Mouse (Mus musculus) thymus, postnatal 10 days (tissue): ENCODE results near the gene Gm8332.
"Not testable (repeated sequence)": the region's sequence is repeated elsewhere in the genome, so short reads cannot be mapped to it uniquely, and the experiment has no call there.

ENCODE experiments used
- DNase-seq, 2 experiments: peaks; one replicate each; pipeline ENCODE4 v3.0.0; 2021; ENCODE audit warnings: low spot score in 2 of 2

Gm8332 gene

DNA sequence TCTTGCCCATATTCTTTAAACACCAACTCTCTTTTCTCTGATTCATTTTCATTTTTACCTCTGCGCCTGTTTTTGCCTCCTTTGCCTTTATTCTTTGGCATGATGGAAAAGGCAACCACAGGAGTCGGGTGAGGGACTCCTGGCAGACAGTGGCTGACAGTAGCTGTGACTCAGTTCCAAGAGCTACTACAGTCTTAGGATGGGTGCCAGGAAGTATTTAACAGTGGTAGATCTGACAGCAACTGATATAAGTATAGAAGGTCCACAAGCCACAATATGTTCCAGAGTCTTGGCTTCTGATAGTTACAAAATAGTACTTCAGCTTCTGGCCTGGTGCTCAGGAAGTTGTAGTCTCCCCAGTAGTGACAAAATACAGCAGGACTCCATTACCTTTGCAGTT is at the start of gene Gm8332:
TSS of gene Gm8332 (minus strand) at position 101 of the 400 bp plus-strand sequence.
- not testable (repeated sequence) for DNase-seq

GRCm38 (mm10) chr12:88297171-88297570 is 47.3 kb upstream of the Gm8332 start:
- not testable (repeated sequence) for DNase-seq

GRCm38 (mm10) chr12:88293082-88293481 is 43.2 kb upstream of the Gm8332 start:
- not testable (repeated sequence) for DNase-seq

DNA sequence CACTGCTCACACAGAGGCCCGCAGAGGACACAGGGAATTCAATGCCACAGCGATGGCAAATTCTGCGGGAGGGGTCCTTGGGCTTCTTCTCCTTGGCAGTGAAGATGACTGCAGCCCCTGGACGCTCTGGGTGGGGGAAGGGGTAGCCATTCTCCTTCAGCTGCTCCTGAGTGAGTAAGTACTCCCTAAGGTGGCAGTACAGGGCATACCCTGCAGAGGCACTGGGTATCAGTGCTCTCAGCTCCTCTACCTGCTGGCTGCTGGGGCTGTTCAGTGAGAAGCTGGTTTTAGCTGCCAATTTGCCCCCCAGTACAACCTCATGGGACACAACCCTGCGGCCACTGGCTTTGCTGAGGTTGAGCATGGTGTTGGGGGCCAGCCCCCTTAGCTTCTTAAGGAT is 35.3 kb upstream of the Gm8332 start:
- not testable (repeated sequence) for DNase-seq

DNA sequence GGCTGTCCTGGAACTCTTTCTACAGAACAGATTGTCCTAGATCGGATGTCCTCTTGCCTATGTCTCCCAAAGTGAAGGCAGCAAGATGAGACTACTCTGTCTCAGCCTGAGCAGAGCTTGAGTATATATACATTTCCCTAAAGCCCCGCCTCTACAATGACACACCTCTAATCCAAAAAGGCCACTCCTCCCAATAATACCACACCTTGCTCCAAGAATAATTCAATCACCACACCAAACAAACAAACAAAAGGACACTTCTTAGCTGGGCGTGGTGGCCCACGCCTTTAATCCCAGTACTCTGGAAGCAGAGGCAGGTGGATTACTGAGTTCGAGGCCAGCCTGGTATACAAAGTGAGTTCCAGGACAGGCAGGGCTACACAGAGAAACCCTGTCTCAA is 24.5 kb upstream of the Gm8332 start, which contains the start of gene Gm5662:
TSS of gene Gm5662 (minus strand) at position 101 of the 400 bp plus-strand sequence.
- DNase-seq = not testable (repeated sequence)

- DNase-seq = no peak
Measured at GRCm38 (mm10) chr12:88257241-88257640, 7.3 kb upstream of the Gm8332 start.

DNA sequence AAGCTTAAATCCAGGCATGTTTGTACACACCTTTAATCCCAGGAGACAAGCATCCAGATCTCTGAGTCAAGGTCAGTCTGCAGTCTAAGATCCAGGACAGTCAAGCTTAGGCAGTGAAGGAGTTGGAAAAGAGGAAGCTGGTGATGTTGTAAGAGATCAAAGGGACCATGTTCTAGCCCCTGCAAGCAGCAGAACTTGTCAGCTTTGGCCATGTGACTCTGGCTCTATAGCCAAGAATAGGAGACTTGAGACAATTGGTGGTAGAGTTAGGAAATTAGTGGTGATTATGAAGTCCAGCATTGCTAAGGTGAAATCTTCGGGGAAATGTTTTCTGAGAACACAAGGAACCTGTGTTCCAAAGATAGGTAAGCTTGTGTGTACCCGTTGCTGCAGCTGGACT is 6.0 kb upstream of the Gm8332 start:
- DNase-seq = not testable (repeated sequence)

- not testable (repeated sequence) for DNase-seq
Measured at GRCm38 (mm10) chr12:88245786-88246185, 4.1 kb downstream of the Gm8332 start.

DNA sequence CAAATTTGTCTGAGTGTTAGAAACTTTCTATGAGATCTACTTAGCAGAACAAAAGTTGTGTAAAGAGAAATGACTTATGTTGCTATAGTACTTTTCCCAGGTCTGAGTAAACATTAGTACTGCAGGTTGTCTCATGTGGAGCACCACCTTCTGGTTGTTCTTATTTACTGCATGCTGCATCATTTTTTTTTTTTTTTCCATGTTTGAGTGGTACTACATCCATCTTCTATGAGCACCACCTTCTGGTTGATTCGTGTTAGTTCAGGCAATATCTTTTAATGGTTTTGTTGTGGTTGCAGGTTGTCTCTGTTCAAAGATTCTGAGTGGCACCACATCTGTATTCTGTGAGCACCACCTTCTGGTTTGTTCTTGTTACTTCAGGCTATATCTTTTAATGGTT is 7.0 kb downstream of the Gm8332 start:
- not testable (repeated sequence) for DNase-seq

DNA sequence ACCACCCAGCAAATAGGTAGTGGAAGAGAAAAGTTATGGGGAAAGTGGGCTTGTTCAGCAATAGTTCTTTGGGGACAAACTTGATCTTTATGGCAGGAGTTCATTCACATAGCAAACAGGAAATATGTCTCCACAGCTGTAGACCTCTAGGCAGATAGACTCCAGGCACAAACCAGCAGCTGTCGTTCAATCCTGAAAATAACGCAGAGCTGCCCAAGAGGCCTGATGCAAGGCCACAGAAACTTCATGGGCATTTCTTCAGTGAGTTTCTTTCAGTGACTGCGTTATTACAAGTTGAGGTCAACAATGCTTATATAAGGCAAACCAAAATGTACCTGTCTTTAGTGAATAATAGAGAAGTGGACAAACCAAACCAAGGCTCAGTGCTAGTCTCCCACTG is 30.5 kb downstream of the Gm8332 start:
- DNase-seq = no peak

DNA sequence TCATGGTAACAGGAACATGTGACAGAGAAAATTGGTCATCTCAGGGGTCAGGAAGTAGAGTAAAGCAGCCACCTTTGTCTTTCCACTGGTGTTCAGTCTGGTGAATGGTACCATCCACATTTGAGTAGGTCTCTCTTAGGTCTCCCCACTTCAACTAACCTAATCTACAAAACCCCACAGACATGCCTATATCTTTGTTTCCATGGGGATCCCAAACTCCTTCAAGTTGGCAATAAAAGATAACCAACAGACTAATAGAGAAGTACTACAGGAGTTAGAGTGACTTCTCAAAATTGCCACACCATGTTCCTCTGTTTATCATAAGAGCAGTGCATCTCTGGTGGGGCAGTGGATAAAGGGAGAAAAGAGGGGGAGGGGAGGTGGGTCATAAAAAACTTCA is 31.8 kb downstream of the Gm8332 start:
- not testable (repeated sequence) for DNase-seq

DNA sequence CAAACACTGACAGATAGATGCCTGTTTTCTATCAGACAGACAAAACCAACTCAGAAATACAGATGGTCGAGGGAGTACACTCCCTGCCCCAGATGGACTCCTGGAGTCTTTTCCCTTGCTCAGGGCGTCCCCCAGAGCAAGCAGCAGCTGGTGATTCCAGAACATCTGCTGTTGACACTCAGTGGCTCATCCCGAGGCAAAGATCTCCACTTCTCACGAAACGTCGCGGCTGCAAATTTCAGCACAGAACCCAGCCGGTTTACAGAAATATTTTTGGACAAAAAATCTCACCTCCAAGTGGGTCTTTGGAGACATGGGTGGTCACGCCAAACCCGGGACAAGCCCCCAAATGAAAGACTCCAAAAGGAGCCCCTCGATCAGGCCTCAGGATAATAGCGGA is 35.3 kb downstream of the Gm8332 start:
- DNase-seq = no peak

DNA sequence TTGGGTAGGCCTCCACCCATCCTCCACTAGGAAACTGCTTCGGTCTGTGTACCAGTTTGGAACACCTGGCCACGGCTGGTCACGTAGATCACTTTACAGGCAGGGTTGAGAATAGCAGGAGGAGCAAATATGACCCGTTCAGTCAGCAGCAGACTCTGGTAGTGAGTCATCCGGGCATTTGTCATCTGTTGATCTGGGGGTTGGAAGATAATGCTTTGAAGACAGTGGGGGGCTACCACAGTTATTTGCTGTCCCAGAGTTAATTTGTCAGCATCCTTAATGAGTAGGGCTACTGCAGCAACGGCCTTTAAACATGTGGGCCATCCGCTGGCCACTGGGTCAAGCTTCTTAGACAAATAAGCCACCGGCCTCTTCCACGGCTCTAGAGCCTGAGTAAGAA is 38.4 kb downstream of the Gm8332 start:
- DNase-seq = not testable (repeated sequence)

- no peak for DNase-seq
Measured at GRCm38 (mm10) chr12:88202856-88203255, 47.0 kb downstream of the Gm8332 start.
